22 mouse cellular contexts compared by ENCODE assay signal in genomic region chr13:75691625-75692024, GRCm38 (mm10). TPM values are rescaled to one million over a fixed set of nuclear protein-coding genes. Genes with fewer than 3 reads are reported as not detected.
DNase-seq lines count a peak whose midpoint lies in the region; ATAC-seq and TF ChIP-seq lines count a peak whose summit lies in the region.
"Had no signal": no experiment of that assay in that cellular context is flagged by ENCODE, and none has a peak within 500 bp of the region (broad histone marks: within the 10 kb centered on the region; RNA-seq: fewer than 3 reads in every experiment).

No protein-coding gene starts in this region.

- peaks cover 3% of the 10 kb centered on the region for H3K9me3 ChIP-seq in CH12.LX (replicated peaks; ENCODE audit: low read length)
- H3K9me3 ChIP-seq in neural tube, embryonic 15.5 days (replicated peaks): no peaks in the 10 kb centered on the region
- H3K9me3 ChIP-seq: G1E had no signal

- TF ChIP-seq RAD21 in CH12.LX (IDR thresholded peaks at IDR 0.05; ENCODE audit: low read depth, low read length): no peak

- TF ChIP-seq CTCF in CH12.LX (conservative IDR thresholded peaks at IDR 0.05 in 1 of 2, IDR thresholded peaks at IDR 0.05 in 1 of 2; ENCODE audit: low read depth in 2 of 2, low read length in 2 of 2): no peak

- peaks cover 8 to 17% of the 10 kb centered on the region in 2 experiments; a peak in 3 of 4 replicates for H3K4me1 ChIP-seq in CH12.LX (ENCODE audit: control insufficient read depth in 1 of 2, insufficient read depth in 2 of 2)
- H3K4me1 ChIP-seq in neural tube, embryonic 15.5 days: no peaks in the 10 kb centered on the region

- peak; percentile 64; the same call in 1 of the 2 replicates for ATAC-seq in neutrophil, adult 5-6 weeks (ENCODE audit: extremely low read depth, insufficient number of reproducible peaks, low FRiP score, poor library complexity, severe bottlenecking)
- no peak for ATAC-seq in neural tube, embryonic 15.5 days (ENCODE audit: low FRiP score)
- ATAC-seq: activated CD4-positive, CD25-positive, alpha-beta regulatory T cell, adult 4 months; CD4-positive, CD25-positive, alpha-beta regulatory T cell, adult 4 months; Patski had no signal

- TF ChIP-seq EP300 in CH12.LX (IDR thresholded peaks at IDR 0.05; ENCODE audit: low read length): peak; percentile 89

- in situ Hi-C loops in CH12.LX (cut with MboI; ENCODE audit: low pct_ligation_motif_present, low pct_unique_long_range_greater_than_20kb, low sequenced_read_pairs): no loop called here

- H3K79me2 ChIP-seq in CH12.LX (replicated peaks; ENCODE audit: control insufficient read depth, extremely low read depth, insufficient read depth, poor library complexity, severe bottlenecking): no peaks in the 10 kb centered on the region

- dilution Hi-C loops in CH12.LX (cut with MboI; ENCODE audit: extremely low pct_ligation_motif_present, extremely low pct_unique_long_range_greater_than_20kb, low sequenced_read_pairs): no loop called here

- TF ChIP-seq POLR2A in CH12.LX (IDR thresholded peaks at IDR 0.05; ENCODE audit: low read depth, low read length): no peak

- no peaks in the 10 kb centered on the region for H3K36me3 ChIP-seq in CH12.LX (replicated peaks in 1 of 2; ENCODE audit: control insufficient read depth in 1 of 2, insufficient read depth in 1 of 2, low read length in 1 of 2)
- H3K36me3 ChIP-seq in splenic B cell, adult 2 months (ENCODE audit: control insufficient read depth, insufficient read depth, low read length, poor library complexity, severe bottlenecking): no peaks in the 10 kb centered on the region
- H3K36me3 ChIP-seq in neural tube, embryonic 15.5 days: no peaks in the 10 kb centered on the region
- H3K36me3 ChIP-seq: G1E had no signal

- no peak overlapping the region for H3K27ac ChIP-seq in CH12.LX (ENCODE audit: insufficient read depth, low read depth)
- no peak overlapping the region for H3K27ac ChIP-seq in neural tube, embryonic 15.5 days (replicated peaks)

- no peaks in the 10 kb centered on the region for H3K27me3 ChIP-seq in CH12.LX (replicated peaks)
- H3K27me3 ChIP-seq in splenic B cell, adult 2 months (ENCODE audit: control insufficient read depth, insufficient read depth, low read length, poor library complexity, severe bottlenecking): no peaks in the 10 kb centered on the region; the same call in 1 of the 2 replicates
- no peaks in the 10 kb centered on the region for H3K27me3 ChIP-seq in neural tube, embryonic 15.5 days (replicated peaks)
- H3K27me3 ChIP-seq: Patski had no signal

- no peak overlapping the region for H3K4me3 ChIP-seq in CH12.LX (replicated peaks in 1 of 3; ENCODE audit: low read depth in 2 of 3, low read length in 2 of 3, poor library complexity in 1 of 3)
- no peak overlapping the region for H3K4me3 ChIP-seq in neural tube, embryonic 15.5 days (replicated peaks)

- no peak overlapping the region for H3K4me2 ChIP-seq in CH12.LX (ENCODE audit: insufficient read depth, low read depth, poor library complexity, severe bottlenecking)
- no peak overlapping the region for H3K4me2 ChIP-seq in neural tube, embryonic 15.5 days

- H3K9ac ChIP-seq in CH12.LX (ENCODE audit: insufficient read depth, low read depth): no peak overlapping the region
- no peak overlapping the region for H3K9ac ChIP-seq in neural tube, embryonic 15.5 days (replicated peaks)

- peak; percentile 52 for DNase-seq in A20 (ENCODE audit: low read depth, low spot score)
- peak; percentile 77 for DNase-seq in CH12.LX (ENCODE audit: extremely low read depth)
- DNase-seq in splenic B cell, adult 2 months (ENCODE audit: low read depth, low spot score): peak; percentile 58
- no peak for DNase-seq in spleen, adult 18-20 months
- no peak for DNase-seq in left cerebral cortex, adult 8-10 months (ENCODE audit: low spot score in 2 of 2)
- no peak for DNase-seq in retina, postnatal 1 day
- DNase-seq: adrenal gland, adult 2 months; adrenal gland, adult 8-10 months; adrenal gland, postnatal 10 days; adrenal gland, postnatal 14 days; adrenal gland, postnatal 25 days; adrenal gland, postnatal 36 days; cerebellum, adult 11 months; cerebellum, adult 11-12 months; cerebellum, adult 18-20 months; cerebellum, adult 2 months had no signal

TF ChIP-seq in CH12.LX, 34 proteins besides CTCF, POLR2A, EP300 and RAD21:
- TF ChIP-seq ZKSCAN1 (IDR thresholded peaks at IDR 0.05; ENCODE audit: borderline replicate concordance, low read depth, low read length) (no peak), UBTF (IDR thresholded peaks at IDR 0.05; ENCODE audit: low read depth, low read length) (no peak), ZMIZ1 (IDR thresholded peaks at IDR 0.05; ENCODE audit: low read depth, low read length) (no peak), MYC (IDR thresholded peaks at IDR 0.05; ENCODE audit: low read depth, low read length) (peak; percentile 77; the same call in 1 of the 2 replicates), MAZ (IDR thresholded peaks at IDR 0.05; ENCODE audit: low read depth, low read length) (no peak), CHD2 (IDR thresholded peaks at IDR 0.05; ENCODE audit: low read length) (peak; percentile 51; the same call in 1 of the 2 replicates), ELF1 (IDR thresholded peaks at IDR 0.05; ENCODE audit: low read depth, low read length) (peak; percentile 23; the same call in 1 of the 2 replicates), MEF2A (IDR thresholded peaks at IDR 0.05; ENCODE audit: borderline replicate concordance, low read depth, low read length) (peak; percentile 91), IRF4 (IDR thresholded peaks at IDR 0.05; ENCODE audit: low read depth, low read length) (peak; percentile 90), BHLHE40 (IDR thresholded peaks at IDR 0.05; ENCODE audit: low read depth, low read length) (peak; percentile 78), PAX5 (IDR thresholded peaks at IDR 0.05; ENCODE audit: low read length) (no peak), SIN3A (IDR thresholded peaks at IDR 0.05; ENCODE audit: low read length) (peak; percentile 48; the same call in 1 of the 2 replicates), NELFE (IDR thresholded peaks at IDR 0.05; ENCODE audit: low read depth, low read length) (no peak), POLR2AphosphoS2 (IDR thresholded peaks at IDR 0.05; ENCODE audit: low read depth, low read length) (no peak), MXI1 (IDR thresholded peaks at IDR 0.05; ENCODE audit: low read depth, low read length) (no peak), USF2 (conservative IDR thresholded peaks at IDR 0.05; ENCODE audit: low read depth, low read length) (no peak), JUND (conservative IDR thresholded peaks at IDR 0.05; ENCODE audit: low read depth, low read length) (peak; percentile 68), SMC3 (IDR thresholded peaks at IDR 0.05; ENCODE audit: low read depth, low read length) (no peak), GABPA (IDR thresholded peaks at IDR 0.05; ENCODE audit: insufficient replicate concordance, low read depth, low read length) (no peak), HCFC1 (IDR thresholded peaks at IDR 0.05; ENCODE audit: low read depth, low read length) (no peak), USF1 (IDR thresholded peaks at IDR 0.05; ENCODE audit: low read depth, low read length) (no peak), RCOR1 (conservative IDR thresholded peaks at IDR 0.05; ENCODE audit: low read depth, low read length) (0 out of 2 replicates have a peak, but pooled peaks have one; percentile 38), KAT2A (IDR thresholded peaks at IDR 0.05; ENCODE audit: insufficient replicate concordance, low read length) (0 out of 2 replicates have a peak, but pooled peaks have one; percentile 20), TCF12 (IDR thresholded peaks at IDR 0.05; ENCODE audit: low read depth, low read length) (peak; percentile 69), JUN (IDR thresholded peaks at IDR 0.05; ENCODE audit: insufficient read depth, low read depth, low read length) (peak; percentile 52; the same call in 1 of the 2 replicates), E2F4 (IDR thresholded peaks at IDR 0.05; ENCODE audit: insufficient replicate concordance, low read depth, low read length) (0 out of 2 replicates have a peak, but pooled peaks have one; percentile 65), ZC3H11A (IDR thresholded peaks at IDR 0.05; ENCODE audit: low read depth, low read length) (no peak), CHD1 (IDR thresholded peaks at IDR 0.05; ENCODE audit: low read depth, low read length) (0 out of 2 replicates have a peak, but pooled peaks have one; percentile 51), ZNF384 (IDR thresholded peaks at IDR 0.05; ENCODE audit: low read depth, low read length) (no peak), TBP (conservative IDR thresholded peaks at IDR 0.05; ENCODE audit: low read depth, low read length) (0 out of 2 replicates have a peak, but pooled peaks have one; percentile 18), MAX (IDR thresholded peaks at IDR 0.05; ENCODE audit: low read length) (peak; percentile 48; the same call in 1 of the 2 replicates), NRF1 (IDR thresholded peaks at IDR 0.05; ENCODE audit: low read depth, low read length) (no peak), MAFK (IDR thresholded peaks at IDR 0.05; ENCODE audit: insufficient replicate concordance, low read length) (peak; percentile 77), ETS1 (conservative IDR thresholded peaks at IDR 0.05; ENCODE audit: low read depth, low read length) (peak; percentile 84)
TF ChIP-seq in CH12.LX: peak in this region for 18.

RNA-seq across cellular contexts. Expression of gene Ell2, which starts 14.9 kb away (rescaled TPM):
- total RNA-seq in CH12.LX (2012; rRNA removed) (44.4 and 63.4 TPM in 2 replicates), CH12.LX (2014; rRNA removed) (50.9 and 51.3 TPM in 2 replicates)
- 114 and 123 TPM in 2 replicates for polyA plus RNA-seq in CH12.LX (2012; ENCODE audit: insufficient read length, low read depth)
- total RNA-seq in neutrophil, adult 5-6 weeks (2017): 34.9 and 37.3 TPM in 2 replicates
- polyA plus RNA-seq in neural tube, embryonic 15.5 days (2015; fragmentation: Nextera tagmentation; extraction: Ambion mirVana): 2.2 and 4.9 TPM in 2 replicates
- total RNA-seq in left cerebral cortex, adult 8-10 months (2022): 10 to 100 TPM; 41.9 to 54.0 (median 49.3) TPM

Comparison
In these comparisons a context has a peak if more than half of its experiments do, and no peak if none do; other contexts are left out.
1. DNase-seq: peak in A20 (single experiment), CH12.LX (single experiment) and splenic B cell, adult 2 months (single experiment); none in spleen, adult 18-20 months (0 of 2), left cerebral cortex, adult 8-10 months (0 of 2) and retina, postnatal 1 day (single experiment).